Mouse (Mus musculus): ENCODE data around the gene Slc25a22. TPM values are rescaled to one million over a fixed set of nuclear protein-coding genes. Genes with fewer than 3 reads are reported as not detected.
A peak's percentile ranks its signal among the peaks of the same experiment; 100 is the strongest.
"Not testable (repeated sequence)": the region's sequence is repeated elsewhere in the genome, so short reads cannot be mapped to it uniquely, and the experiment has no call there.

The Slc25a22 gene
- total RNA-seq, 2 experiments from 2014 or later: 5.3 to 15.5 TPM

- ATAC-seq (replicated peaks; ENCODE audit: poor library complexity): no peak
These were observed 19.7 kb downstream of the Slc25a22 start for GRCm38 (mm10) chr7:141417731-141418681.

GRCm38 (mm10) chr7:141416144-141416841, 21.4 kb downstream of the Slc25a22 start:
- ATAC-seq (replicated peaks; ENCODE audit: poor library complexity): no peak

DNA sequence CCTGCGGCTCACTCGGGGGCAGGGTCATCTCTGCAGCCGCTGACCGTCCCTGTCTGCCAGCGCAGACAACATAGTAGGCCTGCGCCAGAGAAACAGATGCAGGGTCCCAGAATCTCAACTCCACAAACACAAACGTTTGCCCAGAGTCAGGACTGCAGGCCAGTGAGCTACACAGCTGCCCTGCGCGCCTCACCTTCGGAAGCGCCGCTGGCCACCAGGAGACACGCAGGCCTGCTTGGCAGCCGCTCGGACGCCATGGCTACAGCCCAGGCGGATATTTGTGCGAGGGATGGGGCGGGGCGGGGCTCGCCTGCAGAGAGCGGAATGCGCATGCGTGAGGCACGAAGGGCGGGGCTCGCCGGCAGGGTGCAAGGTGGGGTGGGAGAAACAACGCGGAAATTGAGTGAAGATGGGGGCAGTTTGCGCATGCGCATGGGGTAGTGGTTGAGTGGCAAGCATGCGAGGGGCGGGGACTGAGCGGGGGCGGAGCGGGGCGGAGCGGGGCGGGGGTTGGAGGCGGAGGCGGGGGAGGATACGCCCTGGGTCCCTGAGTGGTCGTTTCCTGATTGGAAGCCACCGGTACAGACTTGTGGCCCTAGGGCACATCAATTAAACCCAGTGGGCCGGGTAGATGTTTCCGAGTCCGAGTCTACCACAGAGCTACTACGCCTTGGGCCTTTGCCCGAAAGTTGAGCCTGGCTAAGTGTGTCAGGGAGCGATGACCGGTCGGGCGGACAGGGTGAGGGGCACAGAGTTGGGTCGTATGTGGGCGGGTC, 23.7 kb downstream of the Slc25a22 start, which contains the start of gene Gatd1:
Gatd1 (minus strand) TSS at position 328 of the 776 bp plus-strand sequence.
- peak; percentile 88 for ATAC-seq (replicated peaks; ENCODE audit: poor library complexity)

- ATAC-seq (replicated peaks; ENCODE audit: poor library complexity): no peak
These were observed 24.4 kb downstream of the Slc25a22 start for GRCm38 (mm10) chr7:141413331-141413730.

DNA sequence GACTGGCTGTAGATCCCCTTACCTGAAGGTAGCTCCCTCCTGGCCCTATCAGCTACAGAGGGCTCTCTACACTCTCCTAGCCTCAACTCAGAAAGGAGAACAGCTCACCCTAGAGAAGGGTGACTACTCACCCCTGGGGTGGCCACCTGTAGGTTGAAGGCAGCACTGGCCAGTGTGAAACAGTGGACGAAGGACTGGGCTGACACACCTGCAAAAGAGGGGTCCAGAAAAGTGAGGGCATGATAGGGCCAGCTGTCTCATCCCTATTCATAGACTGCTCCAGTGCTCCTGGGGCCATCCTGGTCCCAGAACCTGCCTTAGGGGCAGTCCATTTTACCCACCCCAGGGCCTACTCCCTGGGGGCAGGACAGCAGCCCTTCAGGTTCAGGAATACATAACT, 26.0 kb downstream of the Slc25a22 start:
- no peak for ATAC-seq (replicated peaks; ENCODE audit: poor library complexity)

- no peak for ATAC-seq (replicated peaks; ENCODE audit: poor library complexity)
These were observed 27.1 kb downstream of the Slc25a22 start for GRCm38 (mm10) chr7:141410631-141411030.

DNA sequence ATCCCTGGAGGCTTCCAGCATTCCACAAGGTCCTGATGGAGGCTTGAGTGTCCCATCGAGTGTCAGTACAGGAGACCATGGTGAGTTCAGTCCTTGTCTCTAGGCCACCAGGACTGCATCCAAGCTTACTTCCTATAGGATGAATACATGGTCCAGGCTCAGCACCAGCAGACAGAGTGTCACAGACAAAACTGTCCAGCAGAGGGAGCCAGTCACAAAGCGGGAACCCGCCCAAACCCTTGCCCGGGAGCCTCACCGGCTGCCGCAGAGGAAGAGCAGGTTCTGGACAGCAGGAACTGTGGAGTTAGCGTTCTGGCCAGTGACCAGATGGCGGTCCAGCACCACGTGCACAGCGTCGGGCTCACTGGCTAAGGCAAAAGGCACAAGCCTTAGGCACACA, 28.9 kb downstream of the Slc25a22 start:
- peak; percentile 93 for ATAC-seq (replicated peaks; ENCODE audit: poor library complexity)

- ATAC-seq (replicated peaks; ENCODE audit: poor library complexity): not testable (repeated sequence)
These were observed 30.0 kb downstream of the Slc25a22 start for GRCm38 (mm10) chr7:141407670-141408069.

DNA sequence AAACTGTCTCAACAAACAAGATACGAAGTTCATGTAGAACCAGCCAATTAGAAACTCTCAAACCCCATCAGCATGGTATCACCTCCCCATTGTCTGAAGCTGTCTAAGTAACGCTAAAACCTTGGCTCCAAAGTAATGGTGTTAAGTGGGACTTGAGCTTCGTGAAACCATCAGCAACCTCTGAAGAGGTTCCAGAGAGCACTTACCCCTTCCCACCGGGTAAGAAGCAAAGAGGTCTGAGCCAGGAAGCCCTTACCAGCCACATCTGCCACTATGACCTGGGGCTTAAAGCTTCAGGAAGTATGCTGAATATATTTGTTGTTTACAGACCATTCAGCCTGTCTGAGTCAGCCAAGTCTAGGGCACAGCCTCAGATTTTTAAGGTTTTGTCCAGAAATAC, 32.2 kb downstream of the Slc25a22 start:
- no peak for ATAC-seq (replicated peaks; ENCODE audit: poor library complexity)

GRCm38 (mm10) chr7:141403305-141403704, 34.4 kb downstream of the Slc25a22 start:
- peak; percentile 97 for ATAC-seq (replicated peaks; ENCODE audit: poor library complexity)

DNA sequence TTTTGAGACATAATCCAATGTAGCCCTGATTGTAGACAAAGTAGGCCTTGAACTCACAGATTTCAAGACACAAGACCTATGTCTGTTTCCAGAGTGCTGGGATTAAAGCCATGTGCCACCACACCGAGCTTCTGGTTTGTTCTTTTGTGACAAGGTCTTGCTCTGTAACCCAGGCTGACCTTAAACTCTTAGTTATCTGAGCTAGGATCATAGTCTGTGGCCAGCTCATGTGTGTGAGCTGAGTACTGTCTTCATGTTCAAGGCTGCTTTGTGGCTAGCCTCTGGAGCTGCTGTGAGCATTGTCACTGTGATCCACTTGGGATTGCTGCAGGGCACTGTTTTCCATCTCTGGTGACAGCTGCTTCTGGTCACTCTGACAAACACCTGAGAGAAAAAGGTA, 42.3 kb downstream of the Slc25a22 start:
- no peak for ATAC-seq (replicated peaks; ENCODE audit: poor library complexity)

GRCm38 (mm10) chr7:141394771-141395170, 42.9 kb downstream of the Slc25a22 start:
- ATAC-seq (replicated peaks; ENCODE audit: poor library complexity): peak; percentile 23

DNA sequence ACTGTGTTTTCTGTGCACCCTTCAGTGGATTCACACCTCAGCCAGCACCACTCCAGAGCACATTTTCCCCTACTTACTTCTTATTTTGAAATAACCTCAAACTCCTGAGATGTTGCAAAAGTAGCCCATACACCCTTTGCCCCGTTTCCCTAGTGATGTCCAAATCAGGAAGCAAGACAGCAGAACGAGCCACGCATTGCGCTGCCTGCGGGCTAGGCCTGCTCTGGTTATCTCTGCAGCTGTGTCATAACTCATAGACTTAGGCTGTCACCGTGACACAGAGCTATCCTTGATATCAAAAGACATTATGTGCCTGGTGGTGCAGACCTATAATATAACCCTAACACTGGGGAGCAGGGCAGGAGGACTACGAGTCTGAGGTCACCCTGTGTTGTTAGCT, 43.5 kb downstream of the Slc25a22 start:
- peak; percentile 57 for ATAC-seq (replicated peaks; ENCODE audit: poor library complexity)

DNA sequence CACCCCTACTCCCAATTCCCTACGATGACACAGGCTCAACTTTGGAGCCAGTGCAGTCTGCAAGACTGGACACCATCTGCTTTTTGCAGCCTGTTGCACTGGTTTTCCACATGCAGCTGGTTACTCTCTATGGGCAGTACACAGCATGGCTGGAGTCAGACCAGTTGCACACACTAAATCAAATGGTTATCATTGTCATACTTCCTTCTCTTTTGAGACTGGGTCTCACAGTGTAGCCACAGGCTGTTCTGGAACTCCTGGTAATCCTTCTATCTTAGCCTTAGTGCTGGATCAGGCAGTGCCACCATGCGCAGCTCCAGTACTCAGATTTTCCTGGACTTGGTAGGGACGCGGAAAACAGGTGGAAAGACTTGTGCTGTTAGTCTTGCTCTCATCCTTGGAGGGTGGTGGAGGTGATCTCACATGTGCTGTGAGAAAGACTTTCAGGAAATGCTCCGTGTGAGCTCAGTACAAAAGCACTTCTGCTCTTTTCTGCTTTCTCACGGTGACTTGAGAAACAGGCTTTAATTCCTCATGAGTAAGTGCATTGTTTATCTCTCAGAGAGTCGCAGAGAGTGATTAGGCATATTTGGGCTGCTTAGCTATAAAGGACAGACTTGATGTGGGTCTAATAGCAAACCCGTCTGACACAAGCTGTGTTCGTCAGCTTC, 45.0 kb downstream of the Slc25a22 start:
- ATAC-seq (replicated peaks; ENCODE audit: poor library complexity): peak; percentile 39

GRCm38 (mm10) chr7:141391625-141392551, 45.8 kb downstream of the Slc25a22 start, which contains the start of gene Taldo1:
Gene Taldo1, plus strand, starts transcription at chr7:141392199.
- ATAC-seq (replicated peaks; ENCODE audit: poor library complexity): peak; percentile 69

DNA sequence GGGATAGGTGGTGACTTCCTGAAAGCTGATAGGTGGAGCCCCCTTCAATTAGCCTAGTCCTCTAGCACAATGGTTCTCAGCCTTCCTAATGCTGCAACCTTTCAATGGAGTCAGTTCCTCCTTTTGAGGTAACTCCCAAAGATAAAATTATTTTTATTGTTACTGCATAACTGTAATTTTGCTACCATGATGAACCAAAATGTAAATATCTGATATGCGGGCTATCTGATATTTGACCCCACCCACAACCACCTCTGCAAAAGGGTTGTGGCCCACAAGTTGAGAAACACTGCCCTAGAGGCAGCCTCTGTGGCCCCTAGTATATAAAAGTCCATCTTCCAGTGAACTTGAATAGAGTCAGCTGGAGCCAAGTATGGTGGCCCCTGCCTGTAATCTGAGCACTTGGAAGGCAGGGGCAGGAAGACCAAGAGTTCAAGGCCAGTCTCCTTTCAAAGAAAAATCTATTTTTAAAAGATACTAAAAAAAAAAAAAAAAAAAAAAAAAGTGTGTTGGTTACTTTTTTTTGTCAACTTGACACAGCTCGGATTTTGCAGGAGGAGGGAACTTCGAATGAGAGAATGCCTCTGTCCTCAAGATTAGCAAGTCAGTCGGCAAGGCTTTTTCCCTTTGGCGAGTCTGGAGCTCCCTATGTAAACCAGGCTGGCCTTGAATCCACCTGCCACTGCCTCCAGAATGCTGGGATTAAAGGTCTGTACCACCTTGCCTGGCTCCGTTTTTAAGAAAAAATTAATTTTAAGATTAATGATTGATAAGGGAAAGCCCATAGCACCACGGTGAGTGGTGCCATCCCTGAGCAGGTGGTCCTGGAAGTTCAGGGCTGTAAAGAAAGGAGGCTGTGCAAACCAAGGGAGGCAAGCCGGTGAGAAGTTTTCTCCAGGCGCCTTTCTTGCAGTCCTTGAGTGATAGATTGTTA, 47.1 kb downstream of the Slc25a22 start:
- no peak for ATAC-seq (replicated peaks; ENCODE audit: poor library complexity)

DNA sequence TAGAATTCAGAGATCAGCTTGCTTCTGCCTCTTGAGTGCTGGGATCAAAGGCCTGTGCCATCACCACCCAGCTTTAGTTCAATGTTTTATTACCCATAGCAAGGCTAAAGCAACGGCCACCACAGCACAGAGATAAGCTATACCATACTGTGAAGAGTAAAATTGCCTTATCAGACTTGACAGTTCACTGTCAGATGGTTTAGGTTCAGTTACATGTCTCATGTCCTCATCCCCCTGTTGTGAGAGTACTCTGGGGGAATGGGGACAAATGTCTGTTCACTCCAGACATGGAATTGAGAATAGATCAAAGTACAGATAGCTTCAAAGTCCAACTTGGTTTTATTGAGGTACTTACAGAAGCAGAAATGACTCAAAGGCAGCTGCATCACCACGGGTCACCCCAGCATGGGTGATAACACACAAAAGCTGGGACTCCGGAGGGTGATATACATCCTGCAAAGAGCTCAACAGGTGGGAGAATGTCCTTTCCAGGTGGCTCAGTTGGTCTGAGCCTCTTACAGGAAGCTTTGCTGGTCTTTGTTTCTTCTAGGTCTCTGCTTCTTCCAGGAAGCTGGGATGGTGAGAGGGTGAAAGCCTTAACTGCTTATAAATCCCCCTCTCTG, 49.1 kb downstream of the Slc25a22 start:
- peak; percentile 13; the same call in 1 of the 2 replicates for ATAC-seq (replicated peaks; ENCODE audit: poor library complexity)
